Mouse (Mus musculus) forebrain, postnatal 0 days (tissue): Measurements from ENCODE around the gene Tacc2. TPM values are rescaled to one million over a fixed set of nuclear protein-coding genes. Genes with fewer than 3 reads are reported as not detected.

ENCODE experiments used
- ATAC-seq: fragments of 200-750 bp; cut with Nextera tagmentation; 2 replicates; pipeline ENCODE4 v1.8.0; 2017; ENCODE audit warnings: mild to moderate bottlenecking, moderate library complexity
- DNase-seq: peaks from one replicate; pipeline ENCODE4 v3.0.0-alpha.2; 2015
- H3K27ac ChIP-seq: fragments of 300-500 bp; sonication (generic); 2 replicates; pipeline ENCODE4 v1.5.1; 2014; ENCODE audit warnings: low read depth, mild to moderate bottlenecking, antibody characterized with exemption, low read length, moderate library complexity, mixed read lengths
- H3K27me3 ChIP-seq: fragments of 300-500 bp; sonication (generic); 2 replicates; pipeline ENCODE4 v1.6.1; 2014; ENCODE audit warnings: mild to moderate bottlenecking, low read length, mixed read lengths; ENCODE audit not compliant: insufficient read depth
- H3K36me3 ChIP-seq: fragments of 300-500 bp; sonication (generic); 2 replicates; pipeline ENCODE4 v1.6.1; 2014; ENCODE audit warnings: mild to moderate bottlenecking, moderate library complexity; ENCODE audit not compliant: insufficient read depth
- H3K4me1 ChIP-seq: fragments of 300-500 bp; sonication (generic); 2 replicates; pipeline ENCODE4 v1.6.1; 2014; ENCODE audit warnings: antibody characterized with exemption; ENCODE audit not compliant: insufficient read depth
- H3K4me2 ChIP-seq: fragments of 300-500 bp; sonication (generic); 2 replicates; pipeline ENCODE4 v1.6.1; 2014; ENCODE audit warnings: low read depth, mild to moderate bottlenecking, moderate library complexity
- H3K4me3 ChIP-seq: fragments of 300-500 bp; sonication (generic); 2 replicates; pipeline ENCODE4 v1.5.1; 2014; ENCODE audit warnings: low read depth, low read length, mixed read lengths
- H3K9ac ChIP-seq: fragments of 300-500 bp; sonication (generic); 2 replicates; pipeline ENCODE4 v1.6.1; 2014; ENCODE audit warnings: mild to moderate bottlenecking
- H3K9me3 ChIP-seq: fragments of 300-500 bp; sonication (generic); 2 replicates; pipeline ENCODE4 v1.6.1; 2016; ENCODE audit warnings: low read length
- CTCF ChIP-seq: sonication (generic); IDR thresholded peaks from 2 replicates; pipeline ENCODE4 v1.5.1; 2016; ENCODE audit warnings: antibody characterized with exemption, control low read depth, low read depth
- WGBS: fragments of 180-500 bp; shearing (Covaris S2); extraction: QIAGEN DNeasy Blood & Tissue Kit; methylation state at CpG from one replicate; pipeline ENCODE4 v1.1.7; 2014; 5-methylcytosine and 5-hydroxymethylcytosine counted together
- polyA plus RNA-seq: library from polyadenylated mRNA; unstranded; fragments of >200 nt; fragmentation: Nextera tagmentation; extraction: Ambion mirVana; gene quantifications from 2 replicates; pipeline ENCODE4 v1.2.1, GENCODE M21; 2015
- total RNA-seq: library from RNA; depleted of rRNA; stranded (reverse); fragments of >200 nt; gene quantifications from 2 replicates; pipeline ENCODE4 v1.2.3, GENCODE M21; 2014; rRNA removed

The Tacc2 gene
- total and polyA plus RNA-seq, 2 experiments from 2014 or later = 54.1 to 60.9 TPM

DNA sequence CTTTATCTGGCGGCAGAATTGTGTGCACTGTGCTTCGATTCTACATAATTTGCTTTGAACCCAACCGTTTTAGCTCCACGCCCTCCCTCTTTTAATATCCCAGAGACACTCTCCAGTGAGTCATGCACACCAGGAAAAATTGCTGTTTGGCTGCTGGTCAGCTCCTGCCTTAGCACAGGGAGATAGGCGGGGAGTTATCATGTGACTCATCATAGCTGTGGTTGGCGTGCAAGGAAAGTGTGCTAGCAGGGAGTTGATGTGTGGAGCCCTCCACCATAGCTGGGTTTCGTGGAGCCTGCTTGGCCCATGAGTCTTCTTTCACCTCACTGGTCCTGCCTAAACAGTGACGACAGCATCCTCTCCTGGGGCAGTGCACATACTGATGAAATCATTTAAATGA is 230.5 kb downstream of the Tacc2 start:
- WGBS = 73% methylated on average over 8 of the region's 8 CpGs
- Histone ChIP-seq H3K4me3 (no peak overlapping the region), H3K9ac (no peak overlapping the region), H3K36me3 (no peaks in the 10 kb centered on the region), H3K4me2 (no peak overlapping the region), H3K27ac (no peak overlapping the region), H3K4me1 (no peaks in the 10 kb centered on the region), H3K27me3 (no peaks in the 10 kb centered on the region), H3K9me3 (no peaks in the 10 kb centered on the region)
- no peak for TF ChIP-seq CTCF
- no peak for ATAC-seq
- no peak for DNase-seq

DNA sequence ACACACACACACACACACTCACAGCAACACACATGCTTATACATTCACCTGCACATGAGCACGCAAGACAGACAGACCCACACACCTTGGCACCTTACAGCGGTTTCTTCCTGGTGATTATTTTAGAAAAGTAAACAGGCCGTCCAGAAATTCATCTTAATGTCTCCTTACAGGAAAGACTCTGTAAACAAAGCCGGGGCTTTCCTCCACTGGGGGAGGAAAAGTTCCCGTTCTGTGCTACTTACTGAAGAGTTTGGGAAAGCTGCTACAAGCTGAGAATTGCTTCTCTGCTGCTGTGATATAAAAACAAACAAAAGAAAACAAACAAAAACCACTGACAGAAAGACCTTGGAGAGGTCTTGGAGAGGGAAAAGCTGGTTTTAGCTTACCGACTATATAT is 231.5 kb downstream of the Tacc2 start:
- H3K4me2 ChIP-seq = no peak overlapping the region
- no peaks in the 10 kb centered on the region for H3K36me3 ChIP-seq
- no peak overlapping the region for H3K27ac ChIP-seq
- no peaks in the 10 kb centered on the region for H3K27me3 ChIP-seq
- no peak for TF ChIP-seq CTCF
- no peaks in the 10 kb centered on the region for H3K4me1 ChIP-seq
- H3K4me3 ChIP-seq = no peak overlapping the region
- no peak overlapping the region for H3K9ac ChIP-seq
- DNase-seq = no peak
- no peaks in the 10 kb centered on the region for H3K9me3 ChIP-seq
- whole genome bisulfite sequencing = 80% methylated on average over 6 of the region's 6 CpGs
- ATAC-seq = no peak

DNA sequence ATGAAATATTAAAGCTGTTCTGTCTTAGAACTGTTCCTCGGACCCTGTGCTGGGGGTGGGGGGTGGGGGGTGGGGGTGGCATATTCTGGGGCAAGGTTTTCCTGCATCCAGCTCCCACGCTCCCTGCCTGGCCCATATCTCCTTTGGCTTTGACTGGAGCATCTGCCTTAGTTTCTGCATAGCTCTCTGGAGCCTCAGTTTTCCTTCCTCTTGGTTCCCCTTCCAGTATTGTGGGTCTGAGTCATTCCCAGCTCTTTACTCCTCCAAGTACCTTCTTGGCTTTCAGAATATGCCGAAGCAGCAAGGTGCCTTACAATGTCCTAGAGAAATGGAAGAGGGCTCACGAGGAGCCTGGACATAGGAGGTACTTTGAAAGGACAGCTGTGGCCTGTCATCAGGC is 233.0 kb downstream of the Tacc2 start:
- H3K9ac ChIP-seq = no peak overlapping the region
- H3K36me3 ChIP-seq = no peaks in the 10 kb centered on the region
- H3K4me3 ChIP-seq = no peak overlapping the region
- no peak for TF ChIP-seq CTCF
- no peaks in the 10 kb centered on the region for H3K9me3 ChIP-seq
- H3K27me3 ChIP-seq = no peaks in the 10 kb centered on the region
- H3K27ac ChIP-seq = no peak overlapping the region
- DNase-seq (no peak), ATAC-seq (no peak)
- WGBS = 89% methylated on average over 4 of the region's 4 CpGs
- H3K4me2 ChIP-seq = no peak overlapping the region
- no peaks in the 10 kb centered on the region for H3K4me1 ChIP-seq

DNA sequence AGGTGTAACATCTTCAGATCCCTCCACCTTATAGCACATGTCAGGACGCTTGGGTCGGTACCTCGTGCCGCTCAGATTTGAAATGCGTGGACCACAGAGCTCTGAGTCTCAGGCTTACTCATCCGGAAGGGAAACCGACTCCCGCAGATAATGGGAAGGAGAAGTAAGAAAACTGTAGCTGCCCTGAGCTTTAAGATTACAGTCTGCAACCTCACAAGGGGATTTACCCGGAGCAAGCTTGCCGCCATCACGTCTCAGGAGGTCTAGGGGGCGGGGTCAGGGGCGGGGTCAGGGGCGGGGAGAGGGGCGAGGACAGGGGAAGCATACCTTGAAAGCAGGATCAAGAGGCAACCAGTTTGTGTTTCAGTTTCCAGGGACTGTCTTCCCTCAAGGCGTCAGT is 235.2 kb downstream of the Tacc2 start:
- Histone ChIP-seq H3K27ac (no peak overlapping the region), H3K9me3 (no peaks in the 10 kb centered on the region), H3K36me3 (no peaks in the 10 kb centered on the region), H3K4me3 (no peak overlapping the region), H3K4me2 (no peak overlapping the region), H3K4me1 (no peaks in the 10 kb centered on the region), H3K9ac (no peak overlapping the region), H3K27me3 (no peaks in the 10 kb centered on the region)
- ATAC-seq (no peak), DNase-seq (no peak)
- WGBS = 47% methylated on average over 16 of the region's 16 CpGs
- TF ChIP-seq CTCF = no peak

Other genes with a start within 250 kb of the Tacc2 start
- 44.2 and 50.8 TPM in 2 replicates for gene Ate1, start 57.1 kb upstream of the Tacc2 start, total RNA-seq
- 65.6 and 97.7 TPM in 2 replicates for gene Ate1, start 57.1 kb upstream of the Tacc2 start, polyA plus RNA-seq
- gene Nsmce4a, start 4.3 kb upstream of the Tacc2 start, total RNA-seq = 52.5 and 58.6 TPM in 2 replicates
- gene Nsmce4a, start 4.3 kb upstream of the Tacc2 start, polyA plus RNA-seq = 76.8 and 87.6 TPM in 2 replicates
- gene Btbd16, start 196.6 kb downstream of the Tacc2 start, total RNA-seq = 0.10 and 0.31 TPM in 2 replicates
- 0.26 and 0.41 TPM in 2 replicates for gene Btbd16, start 196.6 kb downstream of the Tacc2 start, polyA plus RNA-seq